Mouse (Mus musculus): Measurements from ENCODE around the gene Ddb2. TPM values are rescaled to one million over a fixed set of nuclear protein-coding genes. Genes with fewer than 3 reads are reported as not detected.
A peak's percentile ranks its signal among the peaks of the same experiment; 100 is the strongest.

Ddb2 gene
- polyA plus RNA-seq, 1 experiment, result 13.7 TPM

GRCm38 (mm10) chr2:91278749-91279371, 42.1 kb upstream of the Ddb2 start:
- Histone ChIP-seq H3K36me3 (ENCODE audit: control insufficient read depth, insufficient read depth, low read length) (peaks cover 2% of the 10 kb centered on the region), H3K27ac (ENCODE audit: control insufficient read depth, insufficient read depth, low read depth, low read length) (no peak overlapping the region)

GRCm38 (mm10) chr2:91269687-91270133, 32.9 kb upstream of the Ddb2 start:
- Histone ChIP-seq H3K27me3 (ENCODE audit: control insufficient read depth, insufficient read depth, low read length) (no peaks in the 10 kb centered on the region), H3K27ac (ENCODE audit: control insufficient read depth, insufficient read depth, low read depth, low read length) (no peak overlapping the region), H3K36me3 (ENCODE audit: control insufficient read depth, insufficient read depth, low read length) (peaks cover 4% of the 10 kb centered on the region), H3K4me1 (ENCODE audit: control insufficient read depth, insufficient read depth, low read length) (peaks cover 4% of the 10 kb centered on the region), H3K4me3 (ENCODE audit: control insufficient read depth, low read depth, low read length) (no peak overlapping the region)
- TF ChIP-seq CTCF (IDR thresholded peaks at IDR 0.05; ENCODE audit: control insufficient read depth, insufficient read depth, insufficient replicate concordance, low read depth, low read length) (no peak), POLR2A (IDR thresholded peaks at IDR 0.05; ENCODE audit: control insufficient read depth, low read depth, low read length) (no peak)

More at GRCm38 (mm10) chr2:91278749-91279371, 42.1 kb upstream of the Ddb2 start:
- peak; percentile 46; the same call in 1 of the 2 replicates for TF ChIP-seq CTCF (IDR thresholded peaks at IDR 0.05; ENCODE audit: control insufficient read depth, insufficient read depth, insufficient replicate concordance, low read depth, low read length)
- TF ChIP-seq POLR2A (IDR thresholded peaks at IDR 0.05; ENCODE audit: control insufficient read depth, low read depth, low read length), result no peak
- Histone ChIP-seq H3K4me3 (ENCODE audit: control insufficient read depth, low read depth, low read length) (no peak overlapping the region), H3K4me1 (ENCODE audit: control insufficient read depth, insufficient read depth, low read length) (no peaks in the 10 kb centered on the region), H3K27me3 (ENCODE audit: control insufficient read depth, insufficient read depth, low read length) (no peaks in the 10 kb centered on the region)

- Histone ChIP-seq H3K4me1 (ENCODE audit: control insufficient read depth, insufficient read depth, low read length) (peaks cover 11% of the 10 kb centered on the region), H3K36me3 (ENCODE audit: control insufficient read depth, insufficient read depth, low read length) (peaks cover 4% of the 10 kb centered on the region), H3K27ac (ENCODE audit: control insufficient read depth, insufficient read depth, low read depth, low read length) (no peak overlapping the region), H3K4me3 (ENCODE audit: control insufficient read depth, low read depth, low read length) (no peak overlapping the region), H3K27me3 (ENCODE audit: control insufficient read depth, insufficient read depth, low read length) (no peaks in the 10 kb centered on the region)
- TF ChIP-seq POLR2A (IDR thresholded peaks at IDR 0.05; ENCODE audit: control insufficient read depth, low read depth, low read length) (no peak), CTCF (IDR thresholded peaks at IDR 0.05; ENCODE audit: control insufficient read depth, insufficient read depth, insufficient replicate concordance, low read depth, low read length) (no peak)
Observed at GRCm38 (mm10) chr2:91268706-91269105, 31.9 kb upstream of the Ddb2 start.

GRCm38 (mm10) chr2:91268042-91268441, 31.3 kb upstream of the Ddb2 start:
- Histone ChIP-seq H3K27me3 (ENCODE audit: control insufficient read depth, insufficient read depth, low read length) (no peaks in the 10 kb centered on the region), H3K4me3 (ENCODE audit: control insufficient read depth, low read depth, low read length) (no peak overlapping the region), H3K4me1 (ENCODE audit: control insufficient read depth, insufficient read depth, low read length) (peaks cover 11% of the 10 kb centered on the region), H3K36me3 (ENCODE audit: control insufficient read depth, insufficient read depth, low read length) (peaks cover 4% of the 10 kb centered on the region), H3K27ac (ENCODE audit: control insufficient read depth, insufficient read depth, low read depth, low read length) (no peak overlapping the region)
- TF ChIP-seq CTCF (IDR thresholded peaks at IDR 0.05; ENCODE audit: control insufficient read depth, insufficient read depth, insufficient replicate concordance, low read depth, low read length) (no peak), POLR2A (IDR thresholded peaks at IDR 0.05; ENCODE audit: control insufficient read depth, low read depth, low read length) (no peak)

GRCm38 (mm10) chr2:91264711-91265681, 28.2 kb upstream of the Ddb2 start, which contains the start of gene Arfgap2:
TSS of gene Arfgap2 (plus strand) at chr2:91264974.
- TF ChIP-seq CTCF (IDR thresholded peaks at IDR 0.05; ENCODE audit: control insufficient read depth, insufficient read depth, insufficient replicate concordance, low read depth, low read length) (no peak), POLR2A (IDR thresholded peaks at IDR 0.05; ENCODE audit: control insufficient read depth, low read depth, low read length) (peak; percentile 85)
- peaks cover 4% of the 10 kb centered on the region for H3K36me3 ChIP-seq (ENCODE audit: control insufficient read depth, insufficient read depth, low read length)
- H3K4me1 ChIP-seq (ENCODE audit: control insufficient read depth, insufficient read depth, low read length), result peaks cover 11% of the 10 kb centered on the region
- peak within 1 kb of the TSS; percentile 94 for H3K4me3 ChIP-seq (ENCODE audit: control insufficient read depth, low read depth, low read length)
- H3K27me3 ChIP-seq (ENCODE audit: control insufficient read depth, insufficient read depth, low read length), result no peaks in the 10 kb centered on the region
- peak within 1 kb of the TSS; percentile 99 for H3K27ac ChIP-seq (ENCODE audit: control insufficient read depth, insufficient read depth, low read depth, low read length)

- H3K36me3 ChIP-seq (ENCODE audit: control insufficient read depth, insufficient read depth, low read length), result peaks cover 2% of the 10 kb centered on the region
- TF ChIP-seq POLR2A (IDR thresholded peaks at IDR 0.05; ENCODE audit: control insufficient read depth, low read depth, low read length) (no peak), CTCF (IDR thresholded peaks at IDR 0.05; ENCODE audit: control insufficient read depth, insufficient read depth, insufficient replicate concordance, low read depth, low read length) (no peak)
- peaks cover 11% of the 10 kb centered on the region for H3K4me1 ChIP-seq (ENCODE audit: control insufficient read depth, insufficient read depth, low read length)
- no peaks in the 10 kb centered on the region for H3K27me3 ChIP-seq (ENCODE audit: control insufficient read depth, insufficient read depth, low read length)
- peak overlapping the region; percentile 94 for H3K4me3 ChIP-seq (ENCODE audit: control insufficient read depth, low read depth, low read length)
- peak overlapping the region; percentile 99 for H3K27ac ChIP-seq (ENCODE audit: control insufficient read depth, insufficient read depth, low read depth, low read length)
Observed at GRCm38 (mm10) chr2:91263692-91264660, 27.2 kb upstream of the Ddb2 start.
